Comparison of ENCODE assay signal across 15 mouse cellular contexts in genomic region chr14:64592176-64592575, GRCm38 (mm10).
DNase-seq lines count a peak whose midpoint lies in the region; ATAC-seq lines count a peak whose summit lies in the region.
"Had no signal": no experiment of that assay in that cellular context is flagged by ENCODE, and none has a peak within 500 bp of the region (broad histone marks: within the 10 kb centered on the region; RNA-seq: fewer than 3 reads in every experiment).

No protein-coding gene starts in this region.

- DNase-seq in cerebellum, adult 11-12 months: peak; percentile 62
- DNase-seq in cerebellum, adult 11 months: no peak
- DNase-seq in embryonic facial prominence, embryonic 10.5 days (ENCODE audit: low spot score): no peak
- no peak for DNase-seq in right cerebral cortex, postnatal 36 days (ENCODE audit: low spot score in 2 of 2)
- DNase-seq: kidney, adult 2 months; lung, postnatal 14 days; right cerebral cortex, postnatal 25 days had no signal

- no peaks in the 10 kb centered on the region for H3K36me3 ChIP-seq in embryonic facial prominence, embryonic 10.5 days (replicated peaks)
- peaks cover 26% of the 10 kb centered on the region for H3K36me3 ChIP-seq in hindbrain, embryonic 13.5 days
- peaks cover 12% of the 10 kb centered on the region; the same call in 1 of the 2 replicates for H3K36me3 ChIP-seq in neural tube, embryonic 12.5 days
- no peaks in the 10 kb centered on the region for H3K36me3 ChIP-seq in kidney, embryonic 14.5 days (ENCODE audit: control insufficient read depth, insufficient read depth, low read length)
- H3K36me3 ChIP-seq: embryonic facial prominence, embryonic 15.5 days; G1E; heart, embryonic 15.5 days; limb, embryonic 12.5 days had no signal

- no peaks in the 10 kb centered on the region for H3K9me3 ChIP-seq in embryonic facial prominence, embryonic 10.5 days
- H3K9me3 ChIP-seq in hindbrain, embryonic 13.5 days: no peaks in the 10 kb centered on the region
- H3K9me3 ChIP-seq in neural tube, embryonic 12.5 days: no peaks in the 10 kb centered on the region
- H3K9me3 ChIP-seq in kidney, embryonic 14.5 days (ENCODE audit: control insufficient read depth, low read length): no peaks in the 10 kb centered on the region
- H3K9me3 ChIP-seq: embryonic facial prominence, embryonic 15.5 days; G1E; heart, embryonic 15.5 days; limb, embryonic 12.5 days had no signal

- peaks cover 77% of the 10 kb centered on the region for H3K4me1 ChIP-seq in embryonic facial prominence, embryonic 10.5 days
- peaks cover 40% of the 10 kb centered on the region for H3K4me1 ChIP-seq in hindbrain, embryonic 13.5 days (replicated peaks)
- H3K4me1 ChIP-seq in neural tube, embryonic 12.5 days: peaks cover 33% of the 10 kb centered on the region
- peaks cover 20% of the 10 kb centered on the region; the same call in 1 of the 2 replicates for H3K4me1 ChIP-seq in kidney, embryonic 14.5 days (ENCODE audit: control insufficient read depth, insufficient read depth, low read length)

- peak overlapping the region; percentile 100 for H3K9ac ChIP-seq in hindbrain, embryonic 13.5 days
- H3K9ac ChIP-seq in neural tube, embryonic 12.5 days: peak overlapping the region; percentile 99
- no peak overlapping the region for H3K9ac ChIP-seq in kidney, embryonic 14.5 days (ENCODE audit: low read depth, low read length)
- H3K9ac ChIP-seq: embryonic facial prominence, embryonic 15.5 days; heart, embryonic 15.5 days; limb, embryonic 12.5 days had no signal

- H3K27ac ChIP-seq in embryonic facial prominence, embryonic 10.5 days (replicated peaks): no peak overlapping the region
- H3K27ac ChIP-seq in hindbrain, embryonic 13.5 days: peak overlapping the region; percentile 100
- H3K27ac ChIP-seq in neural tube, embryonic 12.5 days: peak overlapping the region; percentile 97
- no peak overlapping the region for H3K27ac ChIP-seq in kidney, embryonic 14.5 days (ENCODE audit: low read depth, low read length)
- H3K27ac ChIP-seq: embryonic facial prominence, embryonic 15.5 days; heart, embryonic 15.5 days; limb, embryonic 12.5 days had no signal

- 38% methylated on average over 6 of the region's 6 CpGs for WGBS in embryonic facial prominence, embryonic 10.5 days
- 39% methylated on average over 6 of the region's 6 CpGs for WGBS in hindbrain, embryonic 13.5 days
- WGBS in neural tube, embryonic 12.5 days: 48% methylated on average over 6 of the region's 6 CpGs
- WGBS in kidney, embryonic 14.5 days: 55% methylated on average over 6 of the region's 6 CpGs

- ATAC-seq in hindbrain, embryonic 13.5 days (ENCODE audit: low FRiP score): no peak
- ATAC-seq in neural tube, embryonic 12.5 days (ENCODE audit: low FRiP score, low read depth): no peak
- no peak for ATAC-seq in megakaryocyte, adult 5-6 weeks (ENCODE audit: poor library complexity, severe bottlenecking)
- no peak for ATAC-seq in kidney, embryonic 14.5 days (ENCODE audit: low FRiP score, low TSS enrichment)

- H3K4me2 ChIP-seq in hindbrain, embryonic 13.5 days: peak overlapping the region; percentile 99
- peak overlapping the region; percentile 80 for H3K4me2 ChIP-seq in neural tube, embryonic 12.5 days (replicated peaks)
- no peak overlapping the region for H3K4me2 ChIP-seq in kidney, embryonic 14.5 days (replicated peaks; ENCODE audit: low read depth, low read length)
- H3K4me2 ChIP-seq: embryonic facial prominence, embryonic 15.5 days; heart, embryonic 15.5 days; limb, embryonic 12.5 days had no signal

- H3K4me3 ChIP-seq in embryonic facial prominence, embryonic 10.5 days: peak overlapping the region; percentile 25
- peak overlapping the region; percentile 86 for H3K4me3 ChIP-seq in hindbrain, embryonic 13.5 days
- H3K4me3 ChIP-seq in neural tube, embryonic 12.5 days: peak overlapping the region; percentile 60
- no peak overlapping the region for H3K4me3 ChIP-seq in kidney, embryonic 14.5 days (ENCODE audit: low read length)
- H3K4me3 ChIP-seq: embryonic facial prominence, embryonic 15.5 days; heart, embryonic 15.5 days; limb, embryonic 12.5 days had no signal

- H3K27me3 ChIP-seq in embryonic facial prominence, embryonic 10.5 days (replicated peaks; ENCODE audit: low read depth, poor library complexity, severe bottlenecking): peaks cover 91% of the 10 kb centered on the region
- no peaks in the 10 kb centered on the region for H3K27me3 ChIP-seq in hindbrain, embryonic 13.5 days
- H3K27me3 ChIP-seq in neural tube, embryonic 12.5 days (replicated peaks): peaks cover 4% of the 10 kb centered on the region; the same call in 1 of the 2 replicates
- peaks cover 55% of the 10 kb centered on the region for H3K27me3 ChIP-seq in kidney, embryonic 14.5 days (ENCODE audit: control insufficient read depth, insufficient read depth, low read length)

Comparison
In these comparisons a context has a peak if more than half of its experiments do, and no peak if none do; other contexts are left out.
1. H3K27ac ChIP-seq: peak in hindbrain, embryonic 13.5 days (single experiment) and neural tube, embryonic 12.5 days (single experiment); none in embryonic facial prominence, embryonic 10.5 days (single experiment) and kidney, embryonic 14.5 days (single experiment).